Mouse (Mus musculus) ES-E14 (cell line): Measurements from ENCODE around the gene Mog.

Experiments
- MAFK ChIP-seq: IDR thresholded peaks from 2 replicates; pipeline ENCODE4 v1.6.1; 2014; ENCODE audit warnings: mild to moderate bottlenecking, low read depth, low read length, inconsistent platforms; ENCODE audit not compliant: insufficient read depth
- ZC3H11A ChIP-seq: IDR thresholded peaks from 2 replicates; pipeline ENCODE4 v1.6.1; 2012; ENCODE audit warnings: low read depth, mild to moderate bottlenecking, inconsistent platforms, low read length, borderline replicate concordance
- ZNF384 ChIP-seq: IDR thresholded peaks from 2 replicates; pipeline ENCODE4 v1.6.1; 2012; ENCODE audit warnings: low read depth, low read length, inconsistent platforms

DNA sequence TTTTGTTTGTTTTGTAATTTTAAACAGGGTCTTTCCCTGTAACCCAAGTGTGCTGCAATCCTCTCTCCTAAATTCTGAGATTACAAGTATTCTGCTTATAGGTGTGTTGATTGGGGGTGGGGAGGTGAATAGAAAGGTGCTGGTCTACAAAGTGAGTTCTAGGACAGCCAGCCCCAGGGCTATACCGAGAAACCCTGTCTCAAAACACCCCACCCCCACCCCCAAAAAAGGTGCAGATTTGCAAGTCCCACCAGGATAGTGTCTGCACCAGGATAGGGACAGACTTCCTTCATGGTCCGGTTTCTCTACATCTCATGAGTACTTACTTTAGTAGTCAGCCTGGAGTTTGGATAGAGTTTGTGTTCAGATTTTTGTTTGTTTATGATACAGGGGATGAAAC lies 24.7 kb downstream of the Mog start:
- no peak for TF ChIP-seq MAFK
- TF ChIP-seq ZNF384 = no peak
- no peak for TF ChIP-seq ZC3H11A
